Mouse (Mus musculus) T-helper 17 cell (primary cell): ENCODE results near the gene Rgl1.

Source experiments
- in situ Hi-C, 2 experiments: fragments of 300-600 bp; cut with MboI, MseI; formaldehyde crosslinking; loops; 1 replicate in 1 of 2; 2 replicates in 1 of 2; pipeline ENCODE4 v1.15.1; 2025; ENCODE audit warnings: high pct_unique_total_duplicates in 2 of 2

The Rgl1 gene

DNA sequence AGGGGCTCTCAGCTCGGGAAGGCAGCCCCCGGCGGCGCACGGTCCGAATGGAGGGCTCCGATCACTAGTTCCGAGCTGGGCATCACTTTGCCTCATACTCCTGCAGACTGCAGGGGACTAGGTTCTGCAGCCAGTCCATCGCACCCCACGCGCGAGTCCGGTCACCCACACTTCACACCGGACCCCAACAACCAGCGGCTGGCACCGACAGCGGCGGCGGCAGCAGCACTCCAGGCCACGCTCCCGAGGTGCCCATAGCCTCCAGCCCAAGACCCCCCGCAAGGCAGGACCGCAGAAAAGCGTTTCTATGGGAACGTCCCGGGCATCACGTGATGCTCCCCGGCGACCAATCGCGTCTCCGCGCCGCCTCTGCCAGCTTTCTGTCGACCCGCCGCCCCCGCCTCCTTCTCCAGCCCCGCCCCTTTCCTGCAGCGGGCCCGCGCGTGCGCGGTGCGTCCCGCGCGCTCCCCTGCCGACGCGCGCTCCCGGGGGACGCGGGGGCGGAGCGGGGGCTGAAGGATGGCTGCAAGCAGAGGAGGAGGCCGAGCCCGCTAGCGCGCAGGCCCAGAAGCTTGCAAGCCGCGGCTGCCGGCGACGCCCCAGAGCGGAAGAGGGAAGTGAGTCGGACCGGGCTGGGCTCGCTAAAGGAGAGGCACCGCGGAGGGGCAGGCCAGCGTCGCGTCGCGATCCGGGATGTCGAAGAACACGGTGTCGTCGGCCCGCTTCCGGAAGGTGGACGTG, at the start of gene Rgl1, which contains the start of gene Arpc5:
TSS of gene Rgl1 (minus strand) at position 320 of the 741 bp plus-strand sequence.
TSS of gene Arpc5 (plus strand) at position 511 of the 741 bp plus-strand sequence.
- in situ Hi-C loops = no loop called here

DNA sequence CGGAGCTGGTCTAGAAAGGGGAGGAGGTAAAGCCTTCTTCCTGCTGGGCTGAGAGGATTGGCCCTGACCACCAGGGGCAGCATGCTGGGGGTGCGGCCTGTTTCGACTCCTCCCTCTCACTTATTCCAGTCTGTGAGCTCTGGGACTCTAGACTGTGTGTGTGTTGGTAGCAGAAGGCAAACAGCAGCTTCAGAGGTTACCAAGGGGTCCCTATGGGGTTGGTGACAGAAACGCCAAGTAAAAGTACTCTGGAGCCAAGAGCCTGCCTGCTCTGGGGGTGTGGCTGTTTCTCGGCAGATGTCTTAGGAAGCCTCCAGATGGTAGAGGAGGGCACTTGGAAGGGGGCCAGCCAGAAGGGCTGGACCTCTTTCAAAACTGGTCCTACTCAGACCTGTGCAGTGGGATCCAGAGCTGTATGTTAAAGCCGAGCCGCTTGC, 49.1 kb upstream of the Rgl1 start:
- in situ Hi-C loops = no loop called here

DNA sequence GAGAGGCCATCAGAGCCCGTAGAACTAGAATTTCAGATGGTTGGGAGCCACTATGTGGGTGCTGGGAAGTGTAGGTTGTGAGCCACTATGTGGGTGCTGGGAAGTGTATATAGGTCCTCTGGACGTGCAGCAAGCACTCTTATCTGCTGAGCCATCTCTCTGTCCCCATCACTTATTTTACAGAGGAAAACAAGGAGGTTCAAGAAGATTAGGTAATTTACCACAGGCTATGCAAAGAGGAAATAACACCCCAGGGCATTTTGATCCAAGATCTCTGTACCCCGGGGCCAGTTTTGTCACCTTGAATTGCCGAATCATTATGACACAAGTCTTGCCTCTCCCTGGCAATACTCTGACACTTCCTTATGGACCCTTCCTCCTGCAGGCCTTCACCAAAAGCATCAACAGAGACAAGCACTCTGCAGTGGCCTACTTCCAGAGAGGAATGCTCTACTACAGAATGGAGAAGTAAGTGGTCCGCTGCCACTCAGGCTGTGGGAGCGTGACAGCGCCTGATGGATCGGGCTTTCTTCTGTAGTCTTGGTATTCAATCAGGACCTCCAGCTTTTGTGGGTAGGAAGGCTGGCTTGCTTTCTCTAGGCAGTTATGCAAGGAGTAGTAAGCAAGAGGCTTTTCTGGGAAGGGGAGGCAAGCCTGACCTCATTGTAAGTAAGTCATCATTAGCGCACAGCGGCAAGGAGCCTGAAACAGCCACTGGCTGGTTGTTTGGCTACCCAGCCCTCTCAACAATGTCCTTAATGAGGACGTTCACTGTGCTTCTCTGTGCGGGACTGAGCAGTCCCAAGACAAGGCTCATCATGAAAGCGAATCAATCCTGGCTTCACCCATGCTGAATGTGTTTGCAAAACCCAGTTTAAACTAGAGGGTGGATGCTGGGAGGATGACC, 44.6 kb upstream of the Rgl1 start:
- in situ Hi-C loops = no loop called here

DNA sequence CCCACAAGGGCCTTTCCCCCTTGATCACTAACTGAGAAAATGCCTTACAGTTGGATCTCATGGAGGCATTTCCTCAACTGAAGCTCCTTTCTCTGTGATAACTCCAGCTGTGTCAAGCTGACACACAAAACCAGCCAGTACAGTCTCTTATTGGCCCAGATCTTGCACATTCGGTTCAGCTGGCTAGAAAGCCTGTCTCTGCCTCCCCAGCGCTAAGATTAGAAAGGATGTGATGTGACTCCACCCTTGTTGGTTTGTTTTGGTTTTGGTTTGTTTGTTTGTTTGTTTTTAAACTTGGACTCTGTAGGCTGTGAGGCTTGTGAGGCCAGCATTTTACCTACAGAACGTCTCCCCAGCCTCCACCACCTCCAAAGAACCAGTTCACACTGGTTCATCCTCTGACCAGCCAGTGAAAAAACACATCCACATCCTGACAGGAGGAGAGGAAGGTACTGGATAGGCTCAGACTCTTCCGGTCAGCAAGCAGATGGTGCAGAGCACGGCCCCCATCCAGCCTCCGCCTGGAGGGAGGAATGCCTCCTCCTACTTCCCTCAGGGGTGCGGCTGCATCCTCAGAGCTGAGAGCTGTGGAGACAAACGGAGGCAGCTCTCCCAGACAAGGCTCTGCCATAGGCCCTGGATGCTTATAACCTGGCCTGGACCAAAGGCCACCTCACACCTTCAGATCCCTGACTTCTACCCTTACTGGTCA, 43.5 kb upstream of the Rgl1 start:
- in situ Hi-C loops = no loop called here

DNA sequence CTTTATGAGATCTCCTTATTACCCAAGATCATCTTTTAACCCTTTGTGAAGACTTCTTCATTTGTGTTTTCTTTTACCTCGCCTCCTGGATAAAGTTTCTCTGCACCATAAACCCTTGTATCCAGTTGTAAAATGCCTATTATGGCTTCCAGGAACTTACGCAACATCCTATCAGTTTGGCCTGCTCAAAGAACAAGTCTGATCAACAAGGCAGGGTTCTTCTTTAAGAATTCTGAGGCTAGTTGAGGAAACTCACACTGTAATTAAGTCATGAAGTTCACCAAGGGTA, 42.2 kb upstream of the Rgl1 start:
- in situ Hi-C loops = no loop called here

DNA sequence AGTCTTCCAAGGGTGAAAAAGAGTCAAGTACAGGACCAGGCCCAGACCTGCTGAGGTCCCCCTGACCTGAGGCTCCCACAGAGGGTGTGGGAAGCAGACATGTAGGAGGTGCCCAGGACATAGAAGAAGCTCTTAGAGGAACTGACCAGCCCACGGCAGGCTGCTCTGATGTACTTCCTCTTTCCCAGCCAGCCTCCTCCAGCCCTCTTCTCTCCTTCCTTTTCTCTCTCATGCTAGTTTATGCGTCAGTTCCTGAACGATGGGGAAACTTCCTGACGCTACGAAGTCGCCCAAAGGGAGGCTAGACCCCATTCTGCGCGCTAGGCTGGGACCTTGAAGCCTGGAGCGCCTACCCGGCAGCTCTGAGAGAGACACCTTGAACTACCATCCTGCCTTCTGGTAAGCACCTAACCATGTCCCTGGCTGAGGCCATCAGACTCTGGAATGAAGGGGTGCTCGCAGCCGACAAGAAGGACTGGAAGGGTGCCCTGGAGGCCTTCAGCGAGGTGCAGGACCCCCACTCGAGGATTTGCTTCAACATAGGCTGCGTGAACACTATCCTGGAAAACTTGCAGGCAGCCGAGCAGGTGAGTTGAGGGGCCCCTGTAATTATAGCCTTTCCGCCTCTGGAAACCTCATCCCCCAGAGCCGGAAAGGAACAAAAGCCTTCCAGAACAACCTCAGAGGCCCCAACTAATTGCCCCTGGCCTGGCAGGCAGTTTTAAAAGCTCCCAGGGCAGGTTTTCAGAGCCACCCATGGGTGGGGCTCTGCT, 41.7 kb upstream of the Rgl1 start:
- in situ Hi-C loops = no loop called here

DNA sequence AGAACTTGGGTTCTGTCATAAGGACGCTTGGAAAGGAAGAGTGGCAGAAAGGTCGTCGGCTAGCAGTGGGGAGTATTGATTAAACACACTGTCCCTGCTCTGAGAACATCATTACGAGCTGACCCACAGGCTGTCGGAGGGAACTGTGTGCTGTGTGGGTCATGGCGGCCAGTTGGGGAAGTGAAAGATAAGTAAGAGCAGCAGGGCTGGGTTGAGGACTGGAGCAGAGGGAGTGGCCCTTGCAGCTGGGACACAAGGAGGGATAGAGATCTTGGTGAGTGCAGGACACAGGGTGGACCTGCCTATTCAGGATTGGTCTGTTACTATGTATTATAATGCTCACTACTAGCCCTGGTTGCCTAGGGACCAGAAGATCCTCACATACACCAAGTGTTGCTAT, 38.8 kb upstream of the Rgl1 start:
- in situ Hi-C loops = no loop called here

DNA sequence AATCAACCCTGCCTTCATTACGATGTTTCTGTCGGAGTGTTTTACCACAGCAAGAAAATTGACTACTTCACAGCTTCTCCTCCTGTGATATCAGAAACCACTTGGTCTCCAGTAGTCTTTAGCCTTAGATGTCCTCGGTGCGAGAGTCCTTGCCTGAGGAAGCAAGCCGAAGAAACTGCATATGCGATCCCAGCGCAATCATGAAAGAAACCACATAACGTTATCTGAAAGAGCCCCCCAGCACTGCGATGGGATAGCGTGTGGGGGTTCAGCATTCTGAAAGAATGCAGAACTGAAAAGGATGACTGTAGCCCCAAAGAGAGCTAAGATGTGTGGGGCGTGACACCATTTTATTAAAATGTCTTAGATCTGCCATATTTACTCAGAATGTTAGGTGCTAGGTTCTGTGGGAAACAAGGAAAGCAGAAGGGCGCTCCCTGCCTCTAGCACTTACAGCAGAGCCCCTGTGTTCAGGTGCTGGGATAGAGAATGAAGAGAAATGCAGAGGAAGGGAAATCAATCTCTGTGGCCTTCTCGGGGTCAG, 34.6 kb upstream of the Rgl1 start:
- in situ Hi-C loops = no loop called here

DNA sequence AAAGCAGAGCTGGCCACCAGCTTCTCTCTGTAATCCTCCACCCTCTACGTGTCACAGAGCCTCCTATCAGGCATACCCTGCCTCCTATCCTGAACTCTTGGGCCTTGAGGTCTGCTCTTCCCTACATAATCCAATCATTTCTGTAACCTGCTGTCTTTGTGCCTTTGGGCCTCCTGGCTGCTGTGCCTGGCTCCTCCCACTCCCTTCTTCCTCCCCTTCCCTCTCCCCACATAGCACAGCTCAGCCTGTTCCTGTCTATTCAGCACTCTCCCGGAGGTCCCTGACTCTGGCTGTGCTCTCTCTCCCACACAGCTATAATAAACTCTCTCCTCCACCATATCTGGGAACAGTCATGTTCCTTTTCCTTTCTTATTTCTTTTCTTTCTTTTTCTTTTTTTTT, 33.7 kb upstream of the Rgl1 start, which contains the start of gene Ncf2:
TSS of gene Ncf2 (plus strand) at position 298 of the 400 bp plus-strand sequence.
- in situ Hi-C loops = loop anchor here in 1 of 2 experiments (25.0 kb wide), 1 partner anchor 262 kb away; no protein-coding TSS in a partner anchor

DNA sequence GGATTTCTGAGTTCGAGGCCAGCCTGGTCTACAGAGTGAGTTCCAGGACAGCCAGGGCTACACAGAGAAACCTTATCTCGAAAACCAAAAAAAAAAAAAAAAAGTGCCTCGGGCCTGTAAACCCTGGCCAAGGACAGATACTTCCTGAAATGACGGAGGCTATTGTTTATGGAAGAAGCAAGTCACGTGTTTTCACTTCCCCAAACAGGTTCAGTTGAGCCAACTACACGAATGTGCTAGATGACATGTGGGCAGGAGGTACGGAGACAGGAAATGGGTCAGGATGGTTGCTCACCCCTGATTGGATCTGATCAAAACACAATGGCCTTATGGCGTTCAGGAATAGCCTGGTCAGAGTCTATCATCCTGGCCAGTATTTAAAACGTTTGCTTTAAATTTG, 32.0 kb upstream of the Rgl1 start:
- in situ Hi-C loops = loop anchor here in 1 of 2 experiments (25.0 kb wide), 1 partner anchor 264 kb away; no protein-coding TSS in a partner anchor

DNA sequence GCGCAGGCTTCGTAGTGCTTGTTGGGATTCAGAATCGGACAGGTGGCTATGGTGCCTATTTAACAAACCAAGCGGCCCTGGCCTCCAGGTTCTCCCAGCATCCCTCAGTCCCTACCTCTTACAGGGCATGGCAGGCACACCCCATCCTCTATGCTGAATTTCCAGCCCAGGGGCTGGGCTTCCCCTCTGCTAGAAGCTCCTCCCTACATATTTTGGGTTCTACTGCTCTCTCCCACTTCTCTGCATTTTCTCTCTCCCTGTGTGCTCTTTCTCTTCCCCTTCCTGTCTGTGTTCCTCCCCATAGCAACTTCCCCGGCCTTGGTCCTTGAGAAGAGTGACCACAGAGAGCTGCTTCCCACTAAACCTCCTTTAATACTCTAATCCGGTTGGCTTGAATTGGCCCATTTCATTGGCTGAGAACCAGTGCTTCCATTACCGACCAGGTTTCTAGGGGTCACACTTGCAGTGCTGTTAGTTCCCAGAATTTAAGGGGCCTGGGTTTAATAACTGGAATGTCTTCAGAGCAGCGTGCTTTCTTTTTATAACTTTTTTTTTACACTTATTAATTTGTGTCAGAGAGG, 30.6 kb upstream of the Rgl1 start:
- in situ Hi-C loops = loop anchor here in 1 of 2 experiments (25.0 kb wide), 1 partner anchor 266 kb away; no protein-coding TSS in a partner anchor

DNA sequence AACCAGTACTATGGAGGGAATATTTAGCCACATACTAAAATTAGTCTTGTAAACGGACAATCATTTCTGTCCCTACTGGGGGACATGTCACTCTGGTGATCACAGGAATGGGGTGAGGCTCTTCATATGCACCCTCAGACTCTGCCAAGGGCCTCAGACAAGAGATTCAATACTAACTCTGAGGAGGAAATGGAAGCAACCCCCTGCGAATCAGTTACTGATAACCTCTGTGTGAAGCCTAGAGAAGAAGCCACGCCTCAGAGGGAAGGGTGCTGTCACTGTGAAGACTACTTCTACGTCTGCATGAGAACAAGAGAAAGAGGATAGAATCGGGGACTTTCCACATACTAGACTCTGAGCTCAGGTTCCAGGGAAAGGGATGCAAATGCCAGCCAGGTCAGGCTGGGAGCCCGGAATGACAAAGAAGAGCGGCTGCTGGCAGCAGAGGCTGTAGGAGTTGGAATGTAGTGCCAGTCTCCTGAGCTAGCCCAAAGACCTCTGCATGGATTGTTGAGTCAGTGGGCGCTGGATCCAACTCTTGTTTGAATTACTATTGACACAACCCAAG, 29.6 kb upstream of the Rgl1 start:
- in situ Hi-C loops = loop anchor here in 1 of 2 experiments (25.0 kb wide), 1 partner anchor 267 kb away; no protein-coding TSS in a partner anchor

DNA sequence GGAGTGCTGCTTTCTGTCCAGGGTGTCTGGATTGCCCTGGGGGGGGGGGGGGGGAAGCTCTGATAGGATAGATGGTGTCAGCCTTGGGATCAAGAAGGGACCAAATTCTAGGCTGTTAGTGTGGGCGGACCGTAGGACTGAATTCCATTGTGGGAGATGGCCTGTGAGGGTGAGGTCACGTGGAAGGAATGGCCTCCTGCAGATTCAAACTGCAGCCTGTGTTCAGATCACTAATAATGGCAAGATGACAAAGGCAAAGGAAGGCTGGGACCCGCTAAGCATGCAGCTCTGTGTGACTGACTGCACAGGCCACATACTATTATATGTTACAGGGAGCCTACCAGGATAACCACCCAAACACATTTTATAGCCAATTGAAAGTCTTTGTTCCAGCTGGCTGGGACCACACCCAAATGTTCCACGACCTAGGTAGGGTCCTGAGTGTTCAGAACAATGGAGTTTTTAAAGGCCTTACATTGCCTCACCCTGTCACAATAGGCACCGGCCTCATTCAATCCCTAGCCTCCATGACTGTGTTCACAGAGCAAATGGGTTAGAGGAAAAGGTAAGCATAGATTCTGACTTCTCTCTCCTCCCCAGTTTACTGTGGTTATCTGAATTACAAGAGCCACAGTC, 27.5 kb upstream of the Rgl1 start:
- in situ Hi-C loops = loop anchor here (5.0 to 25.0 kb wide), 2 partner anchors 94 to 269 kb away; no protein-coding TSS in a partner anchor

DNA sequence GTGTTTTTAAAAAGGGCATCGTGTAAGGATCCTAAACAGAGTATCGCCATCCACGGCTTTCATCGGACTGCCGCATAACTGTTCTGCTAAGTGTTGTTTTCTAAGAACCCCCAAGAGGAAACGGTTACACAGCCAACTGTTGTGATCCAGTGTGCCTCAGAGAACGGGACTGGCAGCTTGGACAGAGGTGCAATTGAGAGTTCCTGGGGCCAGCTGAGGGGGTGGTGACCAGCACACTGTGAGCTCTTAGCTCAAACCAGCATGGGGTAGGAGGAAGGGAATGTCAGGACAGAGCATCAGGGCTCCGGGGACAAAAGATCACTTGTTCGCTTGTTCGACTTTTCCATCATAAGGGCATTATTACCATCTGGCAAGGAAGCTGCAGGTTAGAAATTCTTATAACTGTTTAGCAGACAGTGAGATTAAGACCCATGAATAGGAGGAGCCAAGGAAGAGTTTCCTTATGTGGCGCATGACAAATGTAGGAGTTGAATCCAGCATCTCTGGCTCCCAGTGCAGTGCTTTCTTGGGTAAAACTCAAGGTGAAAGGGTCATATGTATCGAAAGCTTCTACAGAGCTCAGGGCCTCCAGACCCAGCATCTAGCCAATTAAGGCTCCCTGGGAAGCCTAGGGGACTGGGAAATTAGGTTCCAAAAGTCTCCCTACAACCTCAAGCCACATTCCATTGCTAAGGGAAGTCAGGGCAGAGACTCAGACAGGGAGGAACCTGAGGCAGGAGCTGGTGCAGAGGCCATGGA, 26.8 kb upstream of the Rgl1 start:
- in situ Hi-C loops = loop anchor here (5.0 to 25.0 kb wide), 2 partner anchors 94 to 269 kb away; no protein-coding TSS in a partner anchor

DNA sequence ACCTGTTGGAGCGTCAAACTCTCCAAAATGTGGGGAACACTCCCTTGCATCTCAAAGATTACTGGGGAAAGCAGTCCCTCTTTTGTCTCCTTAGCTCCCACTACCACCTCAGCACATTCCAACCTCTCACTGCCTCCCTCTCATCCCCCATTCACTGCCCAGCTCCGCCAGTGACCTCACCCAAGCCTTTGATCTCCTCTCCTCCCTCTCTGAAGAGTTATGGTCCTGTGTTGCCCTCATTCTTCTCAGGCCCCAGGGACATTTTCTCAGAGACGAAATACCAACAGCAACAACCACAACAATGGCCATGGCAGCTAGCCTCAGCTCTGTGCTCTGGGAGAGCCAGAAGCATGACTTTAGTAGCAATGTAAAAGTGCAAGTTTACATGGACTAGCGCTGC, 25.1 kb upstream of the Rgl1 start:
- in situ Hi-C loops = loop anchor here (5.0 to 25.0 kb wide), 2 partner anchors 96 to 271 kb away; no protein-coding TSS in a partner anchor

DNA sequence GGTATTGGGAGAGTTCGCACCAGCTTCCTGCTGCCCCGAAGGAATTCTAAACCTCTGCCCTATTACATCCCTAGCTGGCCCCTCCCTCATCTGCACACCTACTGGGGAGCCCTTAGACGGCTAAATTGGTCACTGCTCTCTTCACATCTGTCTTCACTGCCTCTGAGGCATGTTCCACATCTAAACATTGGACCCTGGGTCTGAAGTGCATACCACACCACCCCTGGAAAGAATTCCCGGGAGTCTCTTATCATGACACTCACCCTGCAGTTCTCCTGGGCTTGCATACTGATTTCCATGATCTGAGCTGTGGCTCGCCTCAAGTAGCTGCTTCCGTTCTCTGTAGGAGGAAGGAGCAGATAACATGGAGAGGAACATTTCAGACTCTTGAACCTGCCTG, 24.7 kb upstream of the Rgl1 start:
- in situ Hi-C loops = loop anchor here (5.0 to 25.0 kb wide), 2 partner anchors 96 to 271 kb away; no protein-coding TSS in a partner anchor

DNA sequence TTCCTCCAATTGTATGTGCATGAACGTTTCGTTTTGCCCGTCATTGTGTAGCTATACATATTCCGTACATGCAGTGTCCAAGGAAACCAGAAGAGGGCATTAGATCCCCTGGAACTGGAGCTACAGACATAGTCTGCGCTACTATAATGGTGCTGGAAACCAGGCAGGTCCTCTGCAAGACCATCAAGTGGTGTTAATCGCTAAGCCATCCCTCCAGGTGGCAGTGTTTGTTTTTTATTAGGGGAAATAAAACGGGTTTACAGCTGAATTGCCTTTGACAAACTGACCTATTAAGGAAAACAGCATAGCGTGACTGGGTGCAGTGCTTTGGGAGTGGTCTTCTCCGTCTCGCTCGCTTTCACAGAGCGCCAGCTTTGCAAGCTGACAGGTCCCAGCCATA, 24.1 kb upstream of the Rgl1 start:
- in situ Hi-C loops = loop anchor here (5.0 to 25.0 kb wide), 2 partner anchors 97 to 272 kb away; no protein-coding TSS in a partner anchor

DNA sequence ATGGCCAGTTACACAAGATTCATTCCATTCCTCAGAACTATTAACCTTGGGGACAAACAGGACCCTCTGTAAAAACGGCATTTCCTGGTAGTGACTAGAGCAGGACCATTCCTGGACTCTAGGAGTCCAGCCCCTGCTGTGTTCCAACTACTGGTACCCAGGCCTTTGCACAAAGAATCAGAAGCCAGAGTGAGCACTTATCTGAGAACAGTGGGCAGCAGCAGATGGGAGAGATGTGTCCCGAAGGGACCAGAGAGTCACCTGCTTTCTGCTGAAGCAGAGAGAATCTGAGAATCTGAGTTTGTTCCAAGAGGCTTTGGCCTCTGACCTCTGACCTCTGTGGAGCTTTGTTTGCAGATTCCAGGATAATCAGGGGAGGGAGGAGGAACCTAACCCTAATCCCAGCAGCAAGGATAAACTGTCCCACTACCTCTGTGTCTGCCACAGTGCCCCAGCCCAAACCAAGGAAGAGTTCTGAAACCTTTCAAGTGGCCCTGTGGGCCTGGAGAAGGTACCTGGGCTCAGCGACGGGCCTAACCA, 22.0 kb upstream of the Rgl1 start:
- in situ Hi-C loops = loop anchor here in 1 of 2 experiments (25.0 kb wide), 1 partner anchor 274 kb away; no protein-coding TSS in a partner anchor
